Mouse (Mus musculus) layer of hippocampus, adult 18-20 months (tissue): ENCODE results near the gene Zfp738. TPM values are rescaled to one million over a fixed set of nuclear protein-coding genes. Genes with fewer than 3 reads are reported as not detected.
"Not testable (repeated sequence)": the region's sequence is repeated elsewhere in the genome, so short reads cannot be mapped to it uniquely, and the experiment has no call there.

Experiments
- DNase-seq, 2 experiments: peaks; one replicate each; pipeline ENCODE4 v3.0.0; 2022; ENCODE audit warnings: low spot score in 2 of 2
- long read RNA-seq: library from polyadenylated mRNA; stranded (forward); transcript quantifications from one replicate; pipeline ENCODE4 v2.0.0, GENCODE M21; 2021
- total RNA-seq, 2 experiments: library from RNA; stranded (reverse); gene quantifications; 2 replicates each; pipeline ENCODE4 v1.2.3; 2021

Zfp738 gene
- total RNA-seq, result 10 to 100 TPM; 20.9 to 21.8 TPM
- long read RNA-seq, partial matches to known transcripts, result 1 of 2 reads
- long read RNA-seq, other reads (novel, unspliced or antisense), result 1 of 2 reads

GRCm38 (mm10) chr13:67686971-67687370, at the start of gene Zfp738:
Gene Zfp738 (minus strand): TSS chr13:67687071.
- DNase-seq, result no peak

GRCm38 (mm10) chr13:67734391-67734790, 47.5 kb upstream of the Zfp738 start:
- DNase-seq, result not testable (repeated sequence)

- peak; percentile 17 to 59 for DNase-seq
These were observed 42.6 kb upstream of the Zfp738 start for GRCm38 (mm10) chr13:67729441-67729840.

GRCm38 (mm10) chr13:67728641-67729318, 41.9 kb upstream of the Zfp738 start, which contains the start of gene Zfp65:
Gene Zfp65 (minus strand): TSS chr13:67729173.
- peak; percentile 44 to 79 for DNase-seq

GRCm38 (mm10) chr13:67728106-67728505, 41.2 kb upstream of the Zfp738 start:
- no peak for DNase-seq

- not testable (repeated sequence) for DNase-seq
These were observed 38.5 kb upstream of the Zfp738 start for GRCm38 (mm10) chr13:67725331-67725730.

GRCm38 (mm10) chr13:67723848-67724479, 37.1 kb upstream of the Zfp738 start:
- DNase-seq, result peak; percentile 87 to 97

DNA sequence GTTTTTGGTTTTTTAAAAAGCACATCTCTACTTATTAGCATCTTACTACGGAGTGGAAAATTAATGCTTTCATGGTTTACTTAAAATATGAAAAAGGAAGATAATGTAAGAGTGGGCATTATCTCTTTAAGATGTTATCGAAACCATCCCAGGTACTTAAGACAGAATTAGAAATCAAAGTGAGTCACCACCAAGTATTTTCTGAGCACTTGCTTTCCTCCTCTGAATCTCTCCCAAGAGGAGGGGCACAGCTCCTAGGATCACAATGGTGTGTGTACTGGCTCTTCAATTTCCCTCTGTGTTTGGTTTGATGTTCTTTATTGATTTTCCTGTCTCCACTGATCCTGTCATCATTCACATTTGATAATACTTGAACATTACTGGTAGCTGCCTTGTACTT, 3.0 kb downstream of the Zfp738 start:
- DNase-seq, result peak in 1 of 2 experiments; percentile 3

- DNase-seq, result peak; percentile 82 to 94
These were observed 3.7 kb downstream of the Zfp738 start for GRCm38 (mm10) chr13:67682959-67683735.

GRCm38 (mm10) chr13:67674902-67675301, 12.0 kb downstream of the Zfp738 start:
- DNase-seq, result no peak

GRCm38 (mm10) chr13:67652496-67652895, 34.4 kb downstream of the Zfp738 start:
- no peak for DNase-seq

DNA sequence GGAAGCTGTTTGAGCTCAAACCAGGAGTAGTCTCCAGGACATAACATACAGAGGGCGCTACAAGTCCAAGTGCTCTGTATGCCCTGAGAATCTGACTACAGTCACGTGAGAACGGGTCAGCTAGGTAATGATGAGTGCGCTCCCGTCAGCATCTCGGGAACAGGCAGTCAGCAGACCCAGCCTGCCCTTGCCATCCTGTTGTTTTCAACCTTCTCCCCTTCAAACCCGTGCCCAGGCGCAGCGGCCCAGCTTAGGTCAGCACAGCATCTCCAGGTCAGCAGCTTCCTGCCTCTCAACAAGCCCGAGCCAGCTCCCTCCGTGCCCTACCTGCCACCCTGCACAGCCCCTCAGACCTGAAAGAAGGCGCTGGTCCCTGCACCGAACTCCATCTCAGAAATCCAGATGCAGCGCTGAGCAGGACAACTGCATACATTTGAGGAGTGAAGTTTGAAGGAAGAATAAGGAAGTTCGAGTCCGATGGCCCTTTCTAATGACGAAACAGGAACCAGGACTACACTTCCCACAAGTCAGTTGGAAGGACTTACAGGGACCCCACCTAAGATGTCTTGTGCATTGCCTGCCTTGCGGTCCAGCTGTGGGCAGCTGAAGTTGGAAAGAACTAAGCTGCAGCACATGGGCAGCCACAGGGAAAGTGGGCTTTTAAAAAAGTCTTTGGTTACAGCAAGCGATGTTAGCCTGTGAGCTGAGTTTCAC, 49.4 kb downstream of the Zfp738 start, which contains the start of the genes Gm49345 and Zfp729a:
Gene Gm49345 (minus strand): TSS at position 476 of the 714 bp plus-strand sequence.
Gene Zfp729a (minus strand): TSS at position 498 of the 714 bp plus-strand sequence.
- peak; percentile 82 to 94 for DNase-seq

DNA sequence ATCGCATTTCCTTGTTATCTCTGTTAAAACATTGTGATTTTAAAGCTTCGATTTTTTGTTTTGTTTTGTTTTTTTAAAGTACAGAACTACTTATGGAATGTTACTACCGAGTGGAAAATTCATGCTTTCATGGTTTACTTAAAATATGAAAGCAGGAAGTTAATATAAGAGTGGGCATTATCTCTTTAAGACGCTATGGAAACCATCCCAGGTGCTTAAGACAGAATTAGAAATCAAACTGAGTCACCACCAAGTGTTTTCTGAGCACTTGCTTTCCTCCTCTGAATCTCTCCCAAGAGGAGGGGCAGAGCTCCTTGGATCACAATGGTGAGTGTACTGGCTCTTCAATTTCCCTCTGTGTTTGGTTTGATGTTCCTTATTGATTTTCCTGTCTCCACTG, 76.8 kb downstream of the Zfp738 start:
- DNase-seq, result peak in 1 of 2 experiments; percentile 2

GRCm38 (mm10) chr13:67609066-67609876, 77.6 kb downstream of the Zfp738 start, which contains the start of gene Zfp729b:
Gene Zfp729b (minus strand): TSS chr13:67609707.
- DNase-seq, result peak; percentile 80 to 95

Other genes with a start within 250 kb of the Zfp738 start
- gene Zfp874a, start 235.4 kb downstream of the Zfp738 start, total RNA-seq, result 10 to 100 TPM; 13.2 to 14.5 TPM
- 10 to 100 TPM; 14.8 to 19.0 TPM for gene Zfp874b, start 202.8 kb downstream of the Zfp738 start, total RNA-seq
- 1 to 10 TPM; 8.6 to 9.9 TPM for gene Zfp58, start 186.5 kb downstream of the Zfp738 start, total RNA-seq
- under 1 TPM in 1 of 2 experiments, not detected in 1; 0.81 TPM for gene Gm26965, start 160.9 kb downstream of the Zfp738 start, total RNA-seq
- 10 to 100 TPM; 18.7 to 20.7 TPM for gene Zfp87, start 160.9 kb downstream of the Zfp738 start, total RNA-seq
- gene Zfp748, start 133.2 kb downstream of the Zfp738 start, total RNA-seq, result 10 to 100 TPM in 1 of 2 experiments, 1 to 10 TPM in 1; 9.5 to 11.0 TPM
- 1 to 10 TPM; 7.7 to 8.1 TPM for gene Zfp729b, start 77.4 kb downstream of the Zfp738 start, total RNA-seq
- gene Gm49345, start 49.3 kb downstream of the Zfp738 start, total RNA-seq, result 1 to 10 TPM; 1.3 to 3.7 TPM
- 1 to 10 TPM; 9.1 to 10.0 TPM for gene Zfp729a, start 49.3 kb downstream of the Zfp738 start, total RNA-seq
- 10 to 100 TPM; 13.8 to 14.7 TPM for gene Zfp65, start 42.1 kb upstream of the Zfp738 start, total RNA-seq
- gene Zfp85, start 68.2 kb upstream of the Zfp738 start, total RNA-seq, result 1 to 10 TPM; 7.0 to 7.8 TPM
- gene Zfp493, start 92.6 kb upstream of the Zfp738 start, total RNA-seq, result 1 to 10 TPM; 4.0 to 4.5 TPM
- gene Zfp273, start 126.7 kb upstream of the Zfp738 start, total RNA-seq, result 1 to 10 TPM; 7.8 to 8.3 TPM
- 1 to 10 TPM; 7.6 to 9.3 TPM for gene Gm10037, start 144.0 kb upstream of the Zfp738 start, total RNA-seq
- not detected for gene BC048507, start 176.3 kb upstream of the Zfp738 start, total RNA-seq